Mouse (Mus musculus) heart, postnatal 0 days (tissue): ENCODE measurements around the gene Aco2. TPM values are rescaled to one million over a fixed set of nuclear protein-coding genes. Genes with fewer than 3 reads are reported as not detected.

ENCODE experiments used
- ATAC-seq: fragments of 200-750 bp; cut with Nextera tagmentation; 2 replicates; pipeline ENCODE4 v1.8.0; 2017; ENCODE audit warnings: low read depth, moderate number of reproducible peaks, moderate library complexity; ENCODE audit not compliant: insufficient read depth
- DNase-seq: peaks from one replicate; pipeline ENCODE4 v3.0.0-alpha.2; 2016; ENCODE audit warnings: low spot score
- H3K27ac ChIP-seq: fragments of 300-500 bp; sonication (generic); 2 replicates; pipeline ENCODE4 v1.5.1; 2014; ENCODE audit warnings: low read depth, mild to moderate bottlenecking
- H3K27me3 ChIP-seq: fragments of 300-500 bp; sonication (generic); 2 replicates; pipeline ENCODE4 v1.6.1; 2014; ENCODE audit warnings: low read length, mixed read lengths; ENCODE audit not compliant: control insufficient read depth, insufficient read depth
- H3K36me3 ChIP-seq: fragments of 300-500 bp; sonication (generic); replicated peaks from 2 replicates; pipeline ENCODE4 v1.6.1; 2014; ENCODE audit warnings: low read length, mixed read lengths; ENCODE audit not compliant: control insufficient read depth, insufficient read depth
- H3K4me1 ChIP-seq: fragments of 300-500 bp; sonication (generic); 2 replicates; pipeline ENCODE4 v1.6.1; 2014; ENCODE audit warnings: antibody characterized with exemption; ENCODE audit not compliant: control insufficient read depth, insufficient read depth
- H3K4me2 ChIP-seq: fragments of 300-500 bp; sonication (generic); 2 replicates; pipeline ENCODE4 v1.6.1; 2014; ENCODE audit warnings: low read depth, mild to moderate bottlenecking, low read length, moderate library complexity
- H3K4me3 ChIP-seq: fragments of 300-500 bp; sonication (generic); 2 replicates; pipeline ENCODE4 v1.5.1; 2014; ENCODE audit warnings: low read depth, low read length
- H3K9ac ChIP-seq: fragments of 300-500 bp; sonication (generic); replicated peaks from 2 replicates; pipeline ENCODE4 v1.6.1; 2014; ENCODE audit warnings: low read depth, low read length, mixed read lengths
- H3K9me3 ChIP-seq: fragments of 300-500 bp; sonication (generic); replicated peaks from 2 replicates; pipeline ENCODE4 v1.6.1; 2016; ENCODE audit warnings: low read length; ENCODE audit not compliant: control insufficient read depth
- CTCF ChIP-seq: IDR thresholded peaks from 2 replicates; pipeline ENCODE4 v1.5.1; 2016; ENCODE audit warnings: antibody characterized with exemption, control low read depth, low read depth
- EP300 ChIP-seq: IDR thresholded peaks from 2 replicates; pipeline ENCODE4 v1.6.1; 2016; ENCODE audit warnings: antibody characterized with exemption, low read depth
- WGBS: fragments of 180-500 bp; shearing (Covaris S2); extraction: QIAGEN DNeasy Blood & Tissue Kit; methylation state at CpG from one replicate; pipeline ENCODE4 v1.1.7; 2014; 5-methylcytosine and 5-hydroxymethylcytosine counted together
- polyA plus RNA-seq: library from polyadenylated mRNA; unstranded; fragments of >200 nt; fragmentation: Nextera tagmentation; extraction: Ambion mirVana; gene quantifications from 2 replicates; pipeline ENCODE4 v1.2.1, GENCODE M21; 2015
- total RNA-seq: library from RNA; depleted of rRNA; stranded (reverse); fragments of >200 nt; gene quantifications from 2 replicates; pipeline ENCODE4 v1.2.3, GENCODE M21; 2014; ENCODE audit warnings: low replicate concordance

Aco2 gene
- total and polyA plus RNA-seq, 2 experiments from 2014 or later = 1,040 to 2,039 TPM

DNA sequence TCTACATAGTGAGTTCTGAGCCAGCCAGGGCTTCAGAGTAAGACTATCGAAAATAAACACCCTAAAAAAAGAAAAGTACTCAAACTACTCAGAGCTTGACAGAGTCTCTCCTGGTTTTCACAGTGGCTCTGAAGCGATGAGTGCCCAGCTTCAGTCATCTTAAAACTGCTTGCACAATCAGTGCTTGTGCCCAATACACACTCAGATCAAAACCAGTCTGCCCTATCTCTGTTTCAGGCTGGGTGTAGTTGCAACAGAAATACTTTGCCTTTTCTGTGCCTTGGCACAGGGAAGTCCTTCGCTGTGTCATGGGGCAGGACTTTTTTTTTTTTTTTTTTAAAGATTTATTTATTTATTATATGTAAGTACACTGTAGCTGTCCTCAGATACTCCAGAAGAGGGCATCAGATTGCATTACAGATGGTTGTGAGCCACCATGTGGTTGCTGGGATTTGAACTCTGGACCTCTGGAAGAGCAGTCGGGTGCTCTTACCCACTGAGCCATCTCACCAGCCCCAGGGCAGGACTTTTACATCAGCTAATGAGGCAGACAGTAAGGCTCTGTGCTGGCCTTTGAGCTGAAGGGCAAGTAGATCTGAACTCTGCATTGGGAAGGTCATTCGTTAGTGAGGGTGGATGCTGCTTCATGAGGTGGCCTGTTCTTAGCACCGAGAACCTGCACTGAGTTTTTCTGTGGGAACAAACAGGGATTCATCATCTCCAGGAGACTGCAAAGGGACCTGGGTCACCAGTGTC is 14.9 kb downstream of the Aco2 start:
- Histone ChIP-seq H3K27me3 (no peaks in the 10 kb centered on the region), H3K4me2 (no peak overlapping the region), H3K36me3 (peaks cover 38% of the 10 kb centered on the region), H3K4me1 (0 out of 2 replicates have a peak, but pooled peaks cover 3% of the 10 kb centered on the region), H3K9ac (no peak overlapping the region), H3K9me3 (no peaks in the 10 kb centered on the region), H3K4me3 (no peak overlapping the region), H3K27ac (peak overlapping the region; percentile 11; the same call in 1 of the 2 replicates)
- no peak for TF ChIP-seq CTCF
- TF ChIP-seq EP300 = no peak
- peak; percentile 25 for ATAC-seq
- no peak for DNase-seq
- WGBS = 64% methylated on average over 6 of the region's 6 CpGs

DNA sequence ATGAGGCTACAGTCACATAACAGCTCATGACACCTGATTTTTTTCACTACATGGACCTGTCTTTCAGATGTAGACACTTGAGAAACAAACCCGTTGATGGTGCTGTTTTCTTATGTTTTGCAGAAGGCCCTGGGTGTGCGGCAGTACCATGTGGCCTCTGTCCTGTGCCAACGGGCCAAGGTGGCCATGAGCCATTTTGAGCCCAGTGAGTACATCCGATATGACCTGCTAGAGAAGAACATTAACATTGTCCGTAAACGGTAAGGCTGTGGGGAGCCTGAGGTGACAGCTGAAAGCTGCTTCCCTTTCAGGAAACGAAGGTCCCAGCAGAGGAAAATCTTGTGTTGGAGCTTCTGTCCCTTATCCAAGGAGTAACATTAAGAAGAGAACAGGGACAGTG is 17.1 kb downstream of the Aco2 start:
- ATAC-seq = no peak
- no peak overlapping the region for H3K9ac ChIP-seq
- no peaks in the 10 kb centered on the region for H3K27me3 ChIP-seq
- no peak for TF ChIP-seq EP300
- TF ChIP-seq CTCF = no peak
- no peak overlapping the region for H3K27ac ChIP-seq
- 0 out of 2 replicates have a peak, but pooled peaks cover 3% of the 10 kb centered on the region for H3K4me1 ChIP-seq
- H3K36me3 ChIP-seq = peaks cover 51% of the 10 kb centered on the region
- WGBS = 77% methylated on average over 7 of the region's 7 CpGs
- H3K9me3 ChIP-seq = no peaks in the 10 kb centered on the region
- no peak overlapping the region for H3K4me2 ChIP-seq
- H3K4me3 ChIP-seq = no peak overlapping the region
- no peak for DNase-seq

DNA sequence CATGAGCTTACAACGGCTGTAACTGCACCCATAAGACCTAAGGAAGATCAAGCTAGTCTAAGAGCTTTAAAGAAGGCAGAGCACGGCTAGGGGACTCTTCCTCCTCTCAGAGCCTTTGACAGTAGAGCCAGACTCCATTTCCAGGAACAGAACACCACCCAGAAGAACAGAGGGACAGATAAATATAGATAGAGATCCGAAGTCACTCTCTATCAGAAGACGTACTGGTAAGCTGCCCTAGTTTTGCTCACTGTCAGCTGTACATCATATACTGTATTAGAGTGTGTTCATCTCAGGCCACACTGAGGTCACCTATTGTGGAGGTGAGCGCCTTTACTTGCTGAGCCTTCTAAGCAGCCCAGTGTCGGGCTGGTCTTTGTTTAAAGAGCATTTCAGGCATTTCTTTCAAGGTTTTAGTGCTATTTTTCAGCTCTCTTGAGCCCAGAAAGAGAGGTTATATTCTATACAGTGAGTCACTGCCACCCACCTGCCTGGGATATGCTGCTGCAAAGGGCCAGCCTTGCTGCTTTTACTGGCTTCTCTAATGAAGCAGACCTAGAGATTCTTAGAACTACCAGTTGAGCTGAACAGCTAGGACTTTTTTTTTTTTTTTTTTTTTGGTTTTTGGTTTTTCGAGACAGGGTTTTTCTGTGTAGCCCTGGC is 19.2 kb downstream of the Aco2 start:
- Histone ChIP-seq H3K9ac (no peak overlapping the region), H3K36me3 (peaks cover 68% of the 10 kb centered on the region), H3K4me3 (no peak overlapping the region), H3K4me1 (0 out of 2 replicates have a peak, but pooled peaks cover 3% of the 10 kb centered on the region), H3K27me3 (no peaks in the 10 kb centered on the region), H3K9me3 (no peaks in the 10 kb centered on the region), H3K27ac (no peak overlapping the region), H3K4me2 (no peak overlapping the region)
- 78% methylated on average over 7 of the region's 7 CpGs for WGBS
- no peak for ATAC-seq
- no peak for DNase-seq
- TF ChIP-seq EP300 (no peak), CTCF (no peak)

DNA sequence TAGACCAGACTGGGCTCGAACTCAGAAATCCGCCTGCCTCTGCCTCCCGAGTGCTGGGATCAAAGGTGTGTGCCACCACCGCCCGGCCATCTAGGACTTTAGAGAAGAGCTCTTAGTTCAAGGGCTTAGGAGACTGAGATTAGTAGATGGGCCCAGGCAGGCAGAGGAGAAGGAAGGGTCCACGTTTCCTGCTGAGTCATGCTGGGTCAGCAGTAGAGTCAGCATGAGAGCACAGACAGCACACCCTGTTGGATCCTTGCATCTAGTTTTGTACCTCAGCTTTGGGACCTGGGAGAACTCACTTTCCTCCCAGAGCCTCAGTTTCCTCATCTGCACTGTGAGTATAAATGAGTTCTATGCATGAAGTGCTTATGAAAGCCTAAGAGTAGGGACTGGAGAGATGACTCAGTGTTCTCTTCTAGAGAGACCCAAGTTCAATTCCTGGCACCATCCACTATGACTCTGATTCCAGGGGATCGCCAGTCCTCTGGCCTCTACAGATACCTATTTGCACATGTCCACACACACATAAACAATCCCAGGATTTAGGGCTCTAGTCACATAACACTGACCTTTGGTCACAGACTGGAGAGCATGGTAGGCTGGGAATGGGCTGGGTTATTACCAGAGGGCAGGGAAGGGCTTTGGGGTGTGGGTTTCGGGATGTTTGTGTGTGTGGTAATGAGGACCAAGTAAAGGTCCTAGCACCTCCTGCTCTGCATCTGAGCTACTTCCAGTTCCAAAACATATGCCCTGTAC is 19.9 kb downstream of the Aco2 start:
- Histone ChIP-seq H3K4me1 (0 out of 2 replicates have a peak, but pooled peaks cover 3% of the 10 kb centered on the region), H3K9me3 (no peaks in the 10 kb centered on the region), H3K27me3 (no peaks in the 10 kb centered on the region), H3K4me2 (no peak overlapping the region), H3K9ac (no peak overlapping the region), H3K27ac (no peak overlapping the region), H3K4me3 (no peak overlapping the region), H3K36me3 (peaks cover 75% of the 10 kb centered on the region)
- ATAC-seq = no peak
- WGBS = 81% methylated on average over 8 of the region's 8 CpGs
- no peak for DNase-seq
- TF ChIP-seq EP300 (no peak), CTCF (no peak)

DNA sequence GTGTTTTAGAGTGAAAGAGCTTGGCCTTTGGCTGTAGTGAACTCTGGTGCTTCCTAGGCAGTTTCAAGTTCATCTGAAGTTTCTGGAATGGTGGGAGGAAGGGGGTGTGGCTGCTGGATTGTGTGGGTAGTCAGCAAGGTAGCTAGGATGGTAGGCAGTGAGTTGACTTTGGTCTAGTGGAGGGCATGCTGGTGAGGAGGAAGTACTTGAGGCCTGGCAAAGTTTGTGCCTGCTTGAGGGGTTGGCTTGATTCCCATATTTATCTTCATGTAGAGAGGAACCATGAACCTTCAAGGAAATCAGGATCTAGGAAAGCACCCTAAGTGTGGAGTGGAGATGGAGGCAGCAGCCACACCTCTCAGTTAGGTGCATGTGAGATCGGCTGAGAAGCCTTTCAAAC is 21.9 kb downstream of the Aco2 start:
- no peak for ATAC-seq
- Histone ChIP-seq H3K36me3 (peaks cover 72% of the 10 kb centered on the region), H3K9ac (no peak overlapping the region), H3K4me1 (peaks cover 4% of the 10 kb centered on the region; the same call in 1 of the 2 replicates), H3K4me3 (no peak overlapping the region), H3K9me3 (no peaks in the 10 kb centered on the region), H3K27me3 (no peaks in the 10 kb centered on the region), H3K4me2 (no peak overlapping the region), H3K27ac (no peak overlapping the region)
- DNase-seq = no peak
- TF ChIP-seq CTCF (no peak), EP300 (no peak)
- 63% methylated on average over 1 of the region's 1 CpGs for WGBS
